Mouse (Mus musculus): ENCODE results near the gene Lmod2.

The Lmod2 gene

DNA sequence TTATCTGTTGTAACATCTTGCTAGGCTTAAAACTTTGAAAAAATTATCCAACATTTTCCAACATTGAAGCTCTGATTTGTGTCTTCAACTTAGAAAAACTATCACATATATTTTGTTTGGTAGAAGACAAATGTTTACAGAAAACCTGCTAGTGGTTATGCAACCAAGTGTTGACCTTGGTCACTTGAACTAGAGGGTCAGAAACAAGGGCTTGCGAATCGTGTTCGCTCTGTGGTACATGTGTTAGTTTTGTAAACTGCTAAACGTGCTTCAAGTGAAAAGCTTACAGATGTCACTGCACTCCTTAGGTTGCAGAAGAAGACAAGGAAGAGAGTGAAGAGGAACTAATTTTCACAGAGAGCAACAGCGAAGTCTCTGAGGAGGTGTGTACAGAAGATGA lies 5.4 kb downstream of the Lmod2 start:
- no peak for DNase-seq

DNA sequence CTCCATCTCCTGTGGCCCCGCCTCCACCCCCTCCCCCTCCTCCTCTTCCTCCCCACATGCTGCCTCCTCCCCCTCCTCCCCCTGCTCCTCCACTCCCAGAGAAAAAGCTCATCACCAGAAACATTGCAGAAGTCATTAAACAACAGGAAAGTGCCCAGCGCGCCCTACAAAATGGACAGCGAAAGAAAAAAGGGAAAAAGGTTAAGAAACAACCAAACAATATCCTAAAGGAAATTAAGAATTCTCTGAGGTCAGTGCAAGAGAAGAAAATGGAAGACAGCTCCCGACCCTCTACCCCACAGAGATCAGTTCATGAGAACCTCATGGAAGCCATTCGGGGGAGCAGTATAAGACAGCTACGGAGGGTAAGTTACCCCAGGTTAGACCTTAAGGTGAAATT lies 6.7 kb downstream of the Lmod2 start:
- no peak for DNase-seq

DNA sequence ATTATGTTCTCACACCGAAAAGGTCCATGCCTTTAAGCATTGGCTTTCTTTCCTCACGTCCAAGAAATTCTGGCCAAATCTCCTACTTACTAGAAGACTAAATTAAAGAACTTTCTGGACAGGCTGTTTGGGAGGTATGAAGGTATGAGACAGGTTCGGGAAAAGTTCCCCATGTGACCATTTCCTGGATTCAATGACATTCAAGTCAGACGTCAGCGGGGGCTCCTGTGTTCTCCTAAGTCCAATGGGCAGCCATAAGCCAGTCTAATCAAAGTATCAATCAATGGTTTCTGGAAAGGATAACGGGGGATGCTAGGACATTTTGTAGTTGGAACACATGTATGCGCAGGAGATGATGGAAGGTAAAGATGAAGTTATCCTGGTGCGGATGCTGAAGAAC lies 8.1 kb downstream of the Lmod2 start:
- DNase-seq, result no peak

DNA sequence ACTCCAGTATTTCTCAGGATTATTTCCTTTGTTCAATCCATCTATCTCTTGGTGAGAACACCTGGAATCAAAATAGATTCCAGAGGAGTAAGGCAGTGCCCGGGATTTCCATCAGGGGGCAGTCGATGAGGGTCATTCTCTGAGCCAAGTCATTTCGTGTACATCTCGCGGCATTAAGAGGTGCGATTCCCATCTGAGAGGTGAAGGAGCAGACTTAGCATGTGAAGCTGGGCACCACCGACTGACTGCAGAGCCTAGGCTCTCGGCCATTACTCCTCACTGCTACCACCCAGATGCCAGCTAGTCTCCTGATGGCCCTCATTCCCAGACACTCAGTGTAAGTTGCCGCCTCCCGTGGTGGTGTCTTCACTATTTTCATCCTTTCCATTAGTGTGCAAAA lies 8.9 kb downstream of the Lmod2 start:
- no peak for DNase-seq

DNA sequence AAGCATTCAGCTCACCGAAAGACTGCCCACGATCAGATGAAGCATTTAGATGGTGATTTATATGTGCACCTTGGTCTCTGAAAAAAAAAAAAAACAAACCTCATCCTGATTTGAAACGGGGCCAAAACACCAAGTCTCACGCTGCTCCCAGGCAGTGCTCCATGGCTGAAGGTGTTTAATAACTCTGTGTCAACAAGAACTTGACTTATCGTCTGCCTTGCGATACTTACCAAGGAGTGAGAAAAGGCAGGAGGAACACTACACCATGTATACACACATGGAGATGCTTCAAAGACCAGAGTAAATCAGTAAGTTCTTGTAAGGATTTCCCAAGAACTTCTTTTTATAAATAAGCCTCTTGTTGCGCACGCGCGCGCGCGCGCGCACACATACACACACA lies 10.0 kb downstream of the Lmod2 start:
- DNase-seq, result no peak

DNA sequence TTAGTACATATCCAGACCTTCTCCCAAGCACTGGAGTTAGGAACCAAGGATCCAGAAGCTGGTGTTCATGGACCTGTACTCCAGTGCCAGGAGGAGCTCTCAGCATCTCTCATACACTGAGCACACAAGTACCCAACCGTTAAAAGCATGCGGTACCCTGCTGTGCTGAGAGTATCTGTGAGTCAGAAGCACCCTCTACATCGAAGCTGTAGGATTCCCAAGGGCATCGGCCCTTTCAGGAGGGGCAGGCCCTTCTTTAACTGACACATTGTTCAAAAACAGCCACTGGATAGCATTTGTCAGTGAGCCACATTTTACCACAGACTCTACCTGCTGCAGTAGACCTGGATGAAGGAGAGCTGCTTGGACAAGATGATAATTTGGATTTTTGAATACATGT lies 10.6 kb downstream of the Lmod2 start:
- DNase-seq, result no peak

DNA sequence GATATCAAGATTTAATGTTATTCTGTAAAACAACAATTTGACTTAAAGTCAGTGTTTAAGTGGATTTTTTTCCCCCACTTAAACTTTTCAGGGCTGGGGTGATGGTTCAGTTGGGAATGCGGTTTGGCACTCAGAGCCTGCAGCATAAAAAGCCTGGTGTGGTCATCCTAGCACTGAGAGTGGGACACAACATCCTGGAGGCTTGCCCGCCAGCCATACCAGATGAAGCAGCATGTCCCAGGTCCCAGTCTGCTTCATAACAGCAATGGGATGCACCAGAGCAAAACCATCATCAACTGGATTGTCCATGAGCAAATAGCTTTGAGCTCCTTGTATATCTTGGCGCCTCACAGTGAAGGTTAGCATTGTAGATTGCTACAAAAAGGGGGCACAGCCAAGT lies 11.1 kb downstream of the Lmod2 start:
- no peak for DNase-seq

DNA sequence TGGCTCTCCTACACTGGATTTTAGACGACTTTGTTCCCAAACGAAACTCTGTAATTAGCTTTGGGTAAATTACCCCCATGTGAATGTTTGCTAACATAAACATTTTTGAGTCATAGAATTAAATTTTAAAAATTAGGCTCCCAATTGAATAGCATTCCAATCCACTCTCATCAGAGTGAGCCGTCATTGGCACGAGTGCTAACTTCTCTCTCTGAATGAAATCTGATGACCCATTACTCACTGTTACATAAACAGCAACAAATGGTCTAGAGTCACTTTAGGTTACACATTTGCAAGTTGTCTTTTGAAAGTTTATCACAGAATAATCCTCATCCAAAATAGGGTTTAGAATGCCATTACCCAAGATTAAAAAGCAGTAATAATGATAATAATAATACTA lies 12.0 kb downstream of the Lmod2 start:
- no peak for DNase-seq

DNA sequence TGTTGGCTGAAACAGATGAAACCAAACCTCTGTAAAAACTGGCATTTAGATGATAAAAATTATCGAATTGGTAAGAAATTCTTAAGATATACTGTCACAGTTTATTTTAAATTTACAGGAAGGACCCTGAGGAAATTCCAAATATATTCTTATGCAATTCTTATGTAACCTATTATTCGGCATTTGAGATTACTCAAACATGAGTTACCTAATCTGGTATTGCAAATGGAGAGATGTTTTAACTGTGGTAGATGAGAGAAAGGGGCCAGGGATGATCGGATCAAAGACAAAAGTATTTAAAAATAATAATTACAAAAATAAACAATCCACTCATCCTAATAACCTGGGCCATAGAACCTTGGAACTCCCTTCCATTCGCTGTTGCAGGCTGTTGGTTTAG lies 12.8 kb downstream of the Lmod2 start:
- DNase-seq, result no peak

DNA sequence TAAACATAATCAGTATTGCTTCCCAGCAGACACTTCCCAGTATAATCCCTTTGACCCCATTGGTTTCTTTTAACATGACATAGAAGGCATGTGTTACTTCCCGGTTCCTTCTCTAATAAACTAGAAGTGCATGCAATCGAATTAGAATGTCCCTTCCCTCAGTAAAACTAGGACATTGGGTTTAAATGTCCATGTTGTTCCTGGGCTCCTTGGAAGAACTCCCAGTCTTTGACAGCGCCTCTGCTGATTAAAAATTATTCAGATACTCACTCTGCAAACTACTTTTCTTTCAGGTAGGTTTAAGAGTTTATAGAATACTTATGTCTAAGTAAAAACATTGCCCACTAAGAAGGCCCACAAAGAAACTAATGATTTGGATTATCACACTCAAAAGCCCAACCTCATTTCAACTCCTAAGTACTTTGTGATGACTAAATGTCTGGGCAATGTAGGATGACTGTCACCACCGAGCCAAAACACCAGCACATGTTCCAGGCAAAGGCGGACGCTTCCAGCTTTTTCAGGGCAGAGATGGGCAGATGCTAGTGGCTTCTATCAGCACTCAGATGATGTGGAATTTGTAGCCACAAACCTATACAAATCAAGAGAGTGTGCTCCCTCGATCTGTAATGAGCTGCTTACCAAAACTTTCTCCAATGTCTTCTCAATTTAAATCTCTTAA lies 14.7 kb downstream of the Lmod2 start:
- DNase-seq, result no peak

DNA sequence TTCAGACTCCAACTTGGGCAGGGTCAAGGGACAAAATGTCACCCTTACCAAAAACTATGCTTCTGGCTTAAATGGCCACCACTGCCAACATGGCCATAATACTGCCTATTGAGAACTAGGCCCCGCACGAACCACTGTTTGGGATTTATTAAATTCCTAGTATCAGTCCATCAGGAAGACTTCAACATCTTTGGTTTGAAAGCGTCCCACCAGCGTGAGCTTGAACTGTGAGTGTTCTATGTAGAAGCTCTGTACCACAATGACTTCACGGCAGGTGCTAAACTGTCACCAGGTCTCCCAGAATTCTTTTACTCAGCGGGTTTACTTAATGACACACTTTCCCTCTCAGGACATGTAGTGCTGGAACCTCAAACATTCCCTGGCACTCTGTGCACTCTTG lies 15.8 kb downstream of the Lmod2 start:
- no peak for DNase-seq

DNA sequence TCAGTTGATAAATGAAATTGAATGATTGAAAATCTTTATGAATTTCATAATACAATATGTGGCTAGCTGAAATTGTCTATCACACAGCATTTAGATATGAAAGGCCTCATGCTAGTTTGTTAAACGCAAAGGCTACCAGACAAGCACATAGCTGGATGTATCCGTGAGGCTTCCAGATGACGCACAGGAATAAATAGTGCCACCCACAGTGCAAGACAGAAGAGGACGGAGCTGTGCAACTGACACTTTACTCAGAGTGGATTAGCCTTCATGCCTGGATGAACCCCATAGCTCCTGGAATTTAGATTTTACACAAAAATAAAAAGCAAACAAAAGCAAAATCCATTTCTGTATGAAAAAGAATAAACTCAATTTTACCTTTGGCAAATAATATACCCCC lies 16.4 kb downstream of the Lmod2 start:
- no peak for DNase-seq

DNA sequence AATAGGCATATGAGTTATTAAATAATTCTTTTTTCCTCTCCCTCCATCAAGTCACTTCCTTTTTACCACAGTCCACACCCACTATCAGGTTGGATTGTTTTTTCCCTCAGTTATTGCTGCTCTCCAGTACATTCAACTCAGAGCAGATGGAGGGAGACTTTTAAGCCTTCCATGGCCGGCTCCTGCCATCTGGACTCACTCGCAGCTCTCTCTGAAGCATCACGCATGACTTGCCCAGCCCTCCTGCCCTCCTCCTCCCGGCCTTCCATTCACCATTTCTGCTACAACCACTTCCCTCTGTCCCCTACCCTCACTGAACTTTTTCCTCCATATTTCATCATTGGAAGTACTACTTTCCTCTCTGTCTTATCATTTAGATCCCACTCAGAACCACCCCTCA lies 19.2 kb downstream of the Lmod2 start:
- no peak for DNase-seq

DNA sequence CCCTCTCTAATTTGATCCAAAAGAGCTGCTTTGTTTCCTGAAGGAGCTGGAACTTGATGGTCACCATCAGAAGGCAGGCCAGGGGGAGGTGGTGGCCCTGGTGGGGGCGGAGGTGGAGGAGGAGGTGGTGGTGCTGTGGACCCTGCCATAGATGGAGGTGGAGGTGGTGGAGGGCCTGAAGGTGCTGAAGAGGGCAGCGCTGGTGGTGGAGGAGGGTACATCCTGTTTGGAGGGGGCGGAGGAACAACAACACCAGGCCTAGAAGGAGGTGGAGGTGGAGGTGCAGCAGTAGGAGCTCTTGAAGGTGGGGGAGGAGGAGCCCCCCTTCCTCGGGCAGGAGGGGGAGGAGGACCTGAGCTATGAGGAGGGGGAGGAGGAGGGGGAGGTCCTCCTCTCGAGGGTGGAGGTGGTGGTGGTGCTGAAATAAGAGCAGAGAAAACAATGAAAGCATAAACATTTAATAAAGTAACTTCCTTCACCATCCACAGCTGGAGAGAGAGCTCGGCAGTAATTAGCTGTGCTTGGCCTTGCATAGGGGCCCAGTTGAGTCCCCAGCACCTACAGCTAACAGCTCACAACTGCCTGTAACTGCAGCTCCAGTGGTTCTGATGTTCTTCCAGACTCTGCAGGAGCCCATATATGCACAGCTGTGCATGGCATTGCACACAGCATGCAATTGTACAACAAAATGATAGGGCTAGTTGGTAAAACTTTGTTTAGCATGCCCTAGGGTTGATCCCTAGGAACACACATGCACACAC lies 21.9 kb downstream of the Lmod2 start:
- no peak for DNase-seq

DNA sequence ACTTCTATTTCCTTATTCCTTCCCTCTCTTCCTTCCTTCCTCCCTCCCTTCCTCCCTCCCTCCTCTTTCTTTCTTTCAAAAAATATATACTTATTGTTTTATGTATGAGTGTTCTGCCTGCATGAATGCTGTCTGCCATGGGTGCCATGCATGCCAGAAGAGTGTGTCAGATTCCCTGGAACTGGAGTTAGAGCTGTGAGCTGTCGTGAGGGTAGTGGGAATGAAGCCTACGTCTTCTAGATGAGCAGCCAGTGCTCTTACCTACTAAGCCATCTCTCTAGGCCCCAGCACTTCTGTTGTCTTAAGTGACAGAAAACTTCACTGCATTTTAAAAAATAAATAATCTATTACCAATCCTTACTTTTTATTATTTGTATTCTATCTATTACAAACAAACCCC lies 23.4 kb downstream of the Lmod2 start:
- no peak for DNase-seq

DNA sequence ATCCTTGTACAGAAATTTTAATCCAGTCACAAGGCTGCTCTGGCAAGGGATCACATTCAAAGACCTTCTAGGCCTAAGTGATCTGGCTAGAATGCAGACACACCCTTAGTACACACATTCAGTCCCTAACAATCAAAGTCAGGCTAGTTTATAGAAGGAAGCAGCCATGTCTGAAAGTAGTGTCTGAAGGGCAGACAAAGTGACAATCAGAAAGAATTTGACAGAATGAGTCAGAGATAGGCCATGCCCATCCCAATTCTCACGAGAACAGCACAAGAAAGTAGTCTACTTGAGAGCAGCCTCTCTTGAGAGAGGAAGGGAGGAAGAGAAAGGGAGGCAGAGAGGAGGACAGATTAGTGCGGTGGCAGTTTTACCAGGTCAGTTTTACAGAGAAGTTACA lies 24.5 kb downstream of the Lmod2 start:
- no peak for DNase-seq

DNA sequence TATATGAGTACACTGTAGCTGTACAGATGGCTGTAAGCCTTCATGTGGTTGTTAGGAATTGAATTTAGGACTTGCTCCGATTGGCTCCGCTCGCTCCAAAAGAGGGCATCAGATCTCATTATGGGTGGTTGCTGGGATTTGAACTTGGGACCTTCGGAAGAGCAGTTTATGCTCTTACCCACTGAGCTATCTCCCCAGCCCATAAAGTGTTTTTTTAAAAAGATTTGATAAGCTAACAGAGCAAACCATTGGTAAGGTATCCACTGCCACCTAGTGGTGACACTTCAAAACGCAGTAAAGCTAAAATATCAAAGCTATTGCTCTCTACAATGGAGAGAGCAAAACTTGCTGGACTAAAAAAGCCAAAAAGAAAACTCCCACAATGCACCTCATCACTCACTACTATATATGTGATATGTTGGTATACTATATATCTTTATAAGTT lies 30.0 kb downstream of the Lmod2 start:
- peak; percentile 25 for DNase-seq

DNA sequence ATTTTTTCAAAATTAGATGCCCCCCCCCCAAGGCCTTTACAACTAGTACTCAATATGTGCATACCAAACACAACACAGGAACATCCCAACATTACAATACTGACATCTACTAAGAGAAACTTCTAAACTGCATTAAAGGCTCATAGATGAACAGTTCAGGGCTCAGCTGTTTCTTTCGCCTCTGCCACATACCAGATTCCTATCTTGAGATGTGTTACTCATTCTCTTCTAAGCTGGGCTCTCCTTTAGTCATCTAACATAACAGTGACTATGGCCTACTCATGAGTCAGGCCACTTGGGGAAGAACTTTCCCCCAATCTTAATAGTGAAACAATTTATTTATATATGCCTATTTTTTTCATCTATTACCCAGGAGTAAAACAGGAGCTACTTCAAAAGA lies 30.9 kb downstream of the Lmod2 start:
- no peak for DNase-seq

DNA sequence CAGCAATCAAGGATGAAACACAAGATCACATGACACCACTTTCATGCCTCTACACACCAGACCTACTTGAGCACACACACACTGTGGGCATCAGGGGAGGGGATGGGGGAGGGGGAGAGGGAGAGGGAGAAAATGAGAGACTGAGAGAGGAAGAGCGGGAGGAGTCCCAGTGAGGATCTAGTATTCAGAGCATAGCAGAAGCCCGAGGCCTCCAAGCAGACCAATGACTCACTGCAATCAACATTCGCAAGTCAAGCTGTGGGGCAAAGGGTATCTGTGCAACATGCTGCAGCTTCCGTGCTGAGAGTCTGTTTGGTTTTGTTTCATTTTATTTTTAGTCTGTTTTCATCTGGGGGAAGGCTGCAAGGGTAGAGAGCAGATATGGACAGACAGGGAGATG lies 34.5 kb downstream of the Lmod2 start:
- no peak for DNase-seq

DNA sequence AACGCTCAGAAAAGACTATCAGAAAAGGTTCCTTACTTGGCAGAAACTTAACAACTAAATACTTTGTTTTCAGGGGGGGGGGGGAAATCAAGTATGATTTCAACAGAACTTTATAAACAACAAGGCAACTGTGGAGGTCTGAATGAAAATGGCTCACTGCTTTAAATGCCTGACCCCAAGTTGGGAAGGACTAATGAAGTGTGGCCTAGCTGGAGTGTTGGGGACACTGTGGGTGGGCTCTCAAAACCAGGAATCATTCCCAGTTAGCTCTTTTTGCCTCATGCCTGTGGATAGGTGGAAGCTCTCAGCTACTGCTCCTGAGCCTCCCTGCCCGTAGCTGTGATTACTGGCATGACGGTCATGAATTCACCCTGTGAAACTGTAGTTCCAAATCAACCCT lies 36.5 kb downstream of the Lmod2 start:
- no peak for DNase-seq

DNA sequence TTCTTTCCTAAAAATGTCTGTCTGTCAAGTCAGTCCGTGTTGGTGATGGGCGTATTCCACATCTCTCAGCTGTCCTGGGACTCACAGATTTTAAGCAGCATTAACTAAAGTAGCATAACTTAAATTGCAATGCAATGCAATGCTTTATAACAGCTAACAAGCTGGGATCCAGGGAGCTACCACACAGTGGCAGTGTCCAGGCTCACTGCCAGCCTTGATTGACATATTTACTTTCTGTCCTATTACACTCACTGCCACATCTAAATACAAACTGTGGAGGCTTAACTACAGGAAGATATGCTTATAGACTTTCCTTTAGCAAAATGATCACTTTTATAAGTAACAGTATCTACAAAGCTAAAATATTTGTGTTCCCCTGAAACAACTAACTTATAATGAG lies 38.3 kb downstream of the Lmod2 start:
- DNase-seq, result no peak

DNA sequence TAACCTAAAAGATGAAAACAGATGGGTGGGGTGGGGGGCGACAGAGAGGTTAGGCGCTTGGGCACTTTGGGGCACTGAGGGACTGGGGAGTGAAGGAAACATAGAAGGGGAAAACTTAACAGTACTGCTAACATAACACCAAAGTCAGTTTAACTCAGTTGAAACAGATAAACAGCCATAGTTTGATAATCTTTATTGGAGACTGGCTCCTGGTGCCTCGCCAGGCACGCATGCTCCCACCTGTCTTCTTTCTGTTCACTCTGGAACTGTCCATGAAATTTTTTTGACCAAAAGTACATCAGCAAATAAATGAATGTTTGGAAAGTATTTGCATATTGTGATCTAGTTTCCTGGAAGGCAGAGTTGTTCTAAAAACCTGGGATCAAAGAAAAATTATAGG lies 43.7 kb downstream of the Lmod2 start:
- DNase-seq, result no peak

DNA sequence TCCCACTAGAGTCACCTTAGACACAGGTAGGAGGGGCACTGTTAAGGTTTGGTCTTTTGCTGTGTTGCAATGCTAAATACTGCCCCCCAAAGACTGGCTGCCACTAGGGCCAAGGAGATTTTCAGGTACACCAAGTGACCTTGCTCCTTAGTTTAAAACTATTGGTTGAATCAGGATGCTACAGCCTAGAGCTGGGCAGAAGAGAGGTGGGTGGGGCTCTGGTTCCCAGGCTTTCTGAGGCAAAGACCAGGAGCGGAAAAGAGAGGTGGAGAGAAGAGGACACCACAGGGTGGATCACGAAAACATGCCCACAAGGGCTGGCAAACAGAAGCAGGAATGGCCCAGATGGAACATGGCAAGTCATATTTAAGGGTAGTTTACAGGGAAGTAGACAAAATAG lies 44.6 kb downstream of the Lmod2 start:
- DNase-seq, result no peak

DNA sequence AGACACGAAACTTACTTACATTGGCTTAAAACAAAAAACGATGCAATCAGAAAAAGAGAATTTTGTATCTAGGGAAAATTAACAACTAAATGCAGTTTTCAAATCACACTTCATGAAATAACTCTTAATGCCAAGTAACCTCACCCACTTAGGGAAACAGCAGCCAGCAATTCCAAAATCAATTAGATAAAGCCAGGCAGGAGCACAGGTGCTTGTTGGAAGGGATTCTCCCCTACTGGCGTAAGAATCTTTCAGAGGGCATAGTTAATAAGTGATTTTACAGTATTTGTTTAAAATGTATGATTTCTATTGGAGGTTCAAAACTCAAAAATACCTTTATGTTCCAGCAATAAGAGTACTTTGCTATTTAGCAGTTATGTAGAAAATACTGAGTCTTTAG lies 45.4 kb downstream of the Lmod2 start:
- no peak for DNase-seq
